Mouse (Mus musculus) adrenal gland, postnatal 14 days (tissue): ENCODE data around the gene Ppp1r7. TPM values are rescaled to one million over a fixed set of nuclear protein-coding genes. Genes with fewer than 3 reads are reported as not detected.
"Not testable (repeated sequence)": the region's sequence is repeated elsewhere in the genome, so short reads cannot be mapped to it uniquely, and the experiment has no call there.

Experiments used
- DNase-seq: peaks from one replicate; pipeline ENCODE4 v3.0.0; 2021; ENCODE audit warnings: mixed read lengths
- long read RNA-seq, 2 experiments: library from polyadenylated mRNA; stranded (forward); transcript quantifications; one replicate each; pipeline ENCODE4 v2.0.0; 2021
- total RNA-seq: library from RNA; stranded (reverse); gene quantifications from 2 replicates; pipeline ENCODE4 v1.2.3, GENCODE M21; 2021

Ppp1r7 gene
- total RNA-seq, result 22.1 and 27.2 TPM in 2 replicates
- long read RNA-seq, experiment 1, full-length matches to known transcripts, result 33 of 39 reads
- long read RNA-seq, experiment 1, partial matches to known transcripts, result 0 of 39 reads
- long read RNA-seq, experiment 1, other reads (novel, unspliced or antisense), result 6 of 39 reads
- long read RNA-seq, experiment 2, full-length matches to known transcripts, result 36 of 44 reads
- long read RNA-seq, experiment 2, partial matches to known transcripts, result 2 of 44 reads
- long read RNA-seq, experiment 2, other reads (novel, unspliced or antisense), result 6 of 44 reads

DNA sequence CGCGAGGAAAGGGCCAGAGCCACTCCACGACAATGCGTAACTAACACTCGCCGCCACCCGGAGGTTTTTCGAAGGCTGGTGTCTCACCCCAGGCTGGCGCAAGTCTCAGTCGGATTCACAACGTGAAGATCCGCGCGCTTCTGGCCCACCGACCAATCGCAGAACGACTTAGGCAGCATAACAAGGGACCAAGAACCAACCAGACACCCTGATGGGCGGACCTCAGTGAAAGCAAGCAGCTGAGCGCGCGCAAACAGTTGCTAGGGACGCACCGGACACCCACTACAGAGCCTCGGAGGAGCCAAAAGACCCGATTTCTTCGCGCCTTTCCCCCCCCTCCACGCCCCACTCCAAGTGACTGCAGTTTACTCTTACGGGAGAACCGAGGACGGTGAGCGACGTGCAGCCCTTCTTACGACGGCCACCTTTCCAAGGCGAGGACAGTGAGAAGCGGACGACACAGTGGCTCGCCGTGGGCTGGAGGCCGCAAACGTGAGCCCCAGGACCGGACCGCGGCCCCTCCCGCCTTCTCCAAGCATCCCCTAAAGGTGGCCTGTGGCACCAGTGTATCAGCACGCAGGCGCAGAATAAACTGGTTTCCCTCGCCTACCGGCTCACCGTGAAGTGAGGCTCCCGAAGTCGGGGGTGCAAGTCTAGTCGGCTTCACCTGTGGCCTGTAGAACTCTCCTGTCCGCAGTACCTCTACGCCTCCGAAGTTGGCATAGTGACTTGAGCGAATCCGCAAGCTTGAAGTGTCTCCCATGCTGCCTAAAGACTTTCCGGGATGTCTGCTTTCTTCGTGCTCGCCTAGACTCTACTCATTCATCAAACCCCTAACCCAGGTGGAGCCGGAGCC is at the start of gene Ppp1r7, which contains the start of gene Pask:
Gene Ppp1r7 (plus strand): TSS at position 207 of the 856 bp plus-strand sequence.
Gene Pask (minus strand): TSS at position 835 of the 856 bp plus-strand sequence.
- DNase-seq, result peak; percentile 97

DNA sequence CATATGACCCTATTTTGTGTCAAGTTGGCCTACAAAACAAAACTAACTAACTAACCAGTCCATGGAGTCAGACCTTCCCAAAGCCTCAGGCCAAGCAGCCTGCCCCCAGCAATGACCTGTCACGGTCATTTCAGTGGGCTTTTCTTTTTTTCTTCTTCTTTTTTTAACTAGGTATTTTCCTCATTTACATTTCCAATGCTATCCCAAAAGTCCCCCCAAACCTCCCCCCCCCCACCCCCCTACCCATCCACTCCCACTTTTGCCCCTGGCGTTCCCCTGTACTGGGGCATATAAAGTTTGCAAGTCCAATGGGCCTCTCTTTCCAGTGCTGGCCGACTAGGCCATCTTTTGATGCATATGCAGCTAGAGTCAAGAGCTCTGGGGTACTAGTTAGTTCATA is 48.2 kb upstream of the Ppp1r7 start:
- DNase-seq, result not testable (repeated sequence)

DNA sequence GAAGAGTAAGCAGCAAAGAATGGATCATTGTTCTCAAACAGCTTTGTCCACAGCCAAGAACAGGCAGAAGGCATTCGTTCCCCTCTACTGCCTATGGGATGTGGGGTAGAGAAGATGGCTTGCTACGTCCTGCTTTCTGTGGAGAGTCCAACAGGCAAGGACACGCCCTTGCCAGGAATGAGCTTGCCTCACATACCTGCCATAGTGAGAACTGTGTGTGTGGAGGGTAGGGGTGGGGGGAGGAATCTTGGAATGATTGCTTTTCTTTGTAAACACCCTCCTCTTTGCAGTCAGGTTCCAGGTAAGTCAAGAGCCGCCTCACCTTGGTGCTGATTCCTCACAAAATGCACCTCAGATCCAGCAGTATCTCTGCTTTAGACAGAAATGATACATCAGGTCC is 42.9 kb upstream of the Ppp1r7 start:
- DNase-seq, result no peak

DNA sequence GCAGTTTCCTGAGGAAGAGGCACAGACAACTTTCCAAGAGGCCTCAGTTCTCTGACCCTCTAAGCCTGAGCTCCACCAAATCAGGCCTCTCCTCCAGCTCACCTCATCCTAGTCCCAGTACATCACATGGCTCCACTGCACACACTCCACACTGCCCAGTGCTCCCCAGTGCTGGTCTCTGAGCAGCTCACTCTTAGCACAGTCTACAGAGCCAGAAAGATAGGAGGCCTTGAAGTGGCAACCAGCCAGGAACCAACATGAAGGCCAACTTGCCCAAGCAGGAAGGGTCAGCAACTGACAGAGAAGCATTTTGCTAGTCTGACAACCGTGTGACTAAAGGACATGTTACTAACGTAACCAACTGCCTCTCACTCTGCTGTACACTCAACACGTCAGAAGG is 42.1 kb upstream of the Ppp1r7 start:
- peak; percentile 85 for DNase-seq

DNA sequence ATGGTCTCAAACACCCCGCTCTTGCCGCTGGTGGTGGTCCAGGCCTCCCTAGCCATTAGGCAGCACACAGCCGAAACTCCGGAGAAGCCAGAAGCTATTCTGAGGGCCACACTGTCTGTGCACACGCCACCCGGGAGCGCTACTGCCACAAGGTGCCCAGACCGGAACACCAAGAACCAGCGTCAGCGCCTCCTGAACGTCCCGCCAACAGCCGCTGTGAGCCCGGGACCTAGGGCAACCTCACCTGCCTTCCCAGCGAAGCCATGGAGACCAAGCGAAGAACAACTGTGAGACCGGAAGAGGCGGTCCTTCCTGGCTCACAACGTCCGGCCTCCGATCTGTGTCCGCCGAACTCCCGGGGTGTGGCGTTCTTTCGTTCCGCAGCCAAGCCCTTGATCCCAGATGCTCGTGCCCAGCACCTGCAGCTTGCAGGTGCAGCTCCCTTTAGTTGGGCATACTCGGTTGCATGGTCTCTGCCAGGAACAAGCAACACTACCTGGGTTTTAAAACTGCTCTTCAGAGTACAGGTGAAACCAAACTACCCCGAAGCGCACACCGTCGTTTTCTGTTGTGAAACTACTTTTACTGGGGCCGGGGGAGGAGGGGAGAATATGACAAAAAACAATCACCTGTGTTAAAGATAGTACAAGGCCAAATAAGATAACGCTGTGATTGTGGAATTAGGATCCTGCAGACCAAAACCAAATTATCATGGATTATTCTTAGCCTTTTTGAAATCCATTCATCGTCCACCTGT is 36.9 kb upstream of the Ppp1r7 start, which contains the start of gene Mterf4:
Gene Mterf4 (minus strand): TSS at position 335 of the 757 bp plus-strand sequence.
- peak; percentile 91 for DNase-seq

DNA sequence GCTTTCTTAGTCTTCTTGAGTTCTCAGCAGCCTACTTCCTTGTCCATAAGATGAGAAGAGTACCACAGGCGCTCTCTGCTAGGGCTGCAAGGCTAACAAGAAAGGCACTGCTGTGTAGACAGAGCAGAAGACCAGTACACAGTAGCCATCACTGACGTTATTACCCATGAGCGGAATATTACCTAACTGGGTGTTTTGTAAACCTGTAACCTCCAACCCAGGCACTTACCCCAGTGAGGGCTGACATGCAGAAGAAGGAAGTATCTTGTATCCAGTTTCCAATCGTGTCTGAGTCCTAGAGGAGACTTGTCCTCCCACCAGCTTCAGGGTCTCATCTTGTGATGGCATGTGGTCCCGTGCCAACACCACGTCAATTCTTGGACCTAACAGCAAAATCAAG is 18.7 kb upstream of the Ppp1r7 start:
- DNase-seq, result no peak

DNA sequence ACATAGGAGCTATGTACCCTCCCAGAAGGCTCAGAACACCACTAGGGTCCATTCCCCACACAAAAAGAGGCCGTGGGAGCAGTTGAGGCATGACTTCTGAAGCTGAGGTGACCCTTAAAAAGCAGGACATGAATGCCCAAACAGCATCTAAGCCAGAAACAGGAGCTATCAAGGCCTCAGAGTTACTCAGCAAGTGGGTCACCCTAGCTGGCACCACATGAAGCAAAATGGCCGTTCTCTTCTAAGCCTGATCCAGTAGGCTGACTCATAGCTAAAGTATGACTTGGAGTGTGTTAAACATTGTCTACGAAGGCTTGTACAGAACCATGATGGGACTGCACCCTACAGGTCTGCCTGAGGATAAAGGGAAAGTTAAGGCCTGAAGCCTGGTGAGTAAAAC is 16.2 kb upstream of the Ppp1r7 start:
- DNase-seq, result peak; percentile 52

DNA sequence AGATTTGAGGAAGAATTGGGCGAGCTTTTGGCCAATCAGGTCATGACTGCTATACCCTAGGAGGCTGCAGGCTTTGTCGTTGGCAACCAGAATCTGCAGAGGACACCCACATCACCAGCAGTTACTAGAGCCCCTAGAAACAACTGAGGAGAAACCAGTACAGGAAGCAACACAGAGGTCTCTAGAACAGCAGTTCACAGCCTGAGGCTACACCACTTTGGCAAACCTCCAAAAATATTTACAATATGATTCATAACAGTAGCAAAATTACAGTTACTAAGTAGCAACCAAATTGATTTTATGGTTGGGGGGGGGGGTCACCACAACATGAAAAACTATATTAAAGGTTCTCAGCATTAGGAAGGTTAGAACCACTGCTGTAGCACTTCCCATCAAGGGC is 8.0 kb upstream of the Ppp1r7 start:
- DNase-seq, result no peak

DNA sequence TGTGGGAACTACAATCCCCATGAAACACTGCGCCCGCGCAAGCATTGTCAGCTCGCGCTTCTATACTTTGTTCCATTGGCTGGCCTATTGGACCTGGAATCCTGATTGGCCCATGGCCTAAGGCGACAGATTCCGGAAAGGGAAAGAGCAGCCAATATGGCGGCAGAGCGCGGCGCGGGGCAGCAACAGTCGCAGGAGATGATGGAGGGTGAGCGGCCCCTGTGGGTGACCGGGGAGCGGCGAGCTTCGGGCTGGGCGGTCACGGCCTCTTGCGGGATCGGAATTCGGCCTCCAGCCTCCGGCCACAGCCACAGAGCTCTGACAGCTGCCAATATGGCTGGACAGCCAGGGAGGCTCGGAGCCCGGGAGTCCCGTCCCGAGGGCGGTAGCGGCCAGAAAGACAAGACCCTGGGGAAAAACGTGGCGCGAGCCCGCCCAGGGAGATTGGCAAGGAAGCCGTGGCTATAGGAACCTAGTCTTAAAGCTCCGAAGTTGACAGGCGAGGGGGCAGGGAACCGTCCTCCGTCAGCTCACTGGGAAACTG is 922 bp downstream of the Ppp1r7 start:
- peak; percentile 96 for DNase-seq

DNA sequence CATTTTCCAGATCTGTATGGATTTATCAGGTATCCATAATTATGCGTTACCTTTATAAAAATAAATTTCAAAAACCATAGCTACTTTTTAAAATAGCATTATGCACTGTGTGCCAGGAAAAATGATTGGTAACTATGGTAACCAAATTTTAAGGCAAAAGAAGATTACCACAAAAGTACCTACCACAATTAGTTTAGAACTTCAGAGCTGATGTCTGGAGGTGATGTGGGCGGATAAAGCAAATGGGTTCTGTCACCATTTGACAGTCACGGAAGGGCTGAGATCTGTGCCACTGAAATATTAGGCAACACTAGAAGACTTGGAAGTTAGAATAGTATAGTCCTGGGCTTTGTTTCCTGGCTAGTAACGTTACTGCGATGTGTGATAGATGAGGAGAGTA is 4.5 kb downstream of the Ppp1r7 start:
- no peak for DNase-seq

DNA sequence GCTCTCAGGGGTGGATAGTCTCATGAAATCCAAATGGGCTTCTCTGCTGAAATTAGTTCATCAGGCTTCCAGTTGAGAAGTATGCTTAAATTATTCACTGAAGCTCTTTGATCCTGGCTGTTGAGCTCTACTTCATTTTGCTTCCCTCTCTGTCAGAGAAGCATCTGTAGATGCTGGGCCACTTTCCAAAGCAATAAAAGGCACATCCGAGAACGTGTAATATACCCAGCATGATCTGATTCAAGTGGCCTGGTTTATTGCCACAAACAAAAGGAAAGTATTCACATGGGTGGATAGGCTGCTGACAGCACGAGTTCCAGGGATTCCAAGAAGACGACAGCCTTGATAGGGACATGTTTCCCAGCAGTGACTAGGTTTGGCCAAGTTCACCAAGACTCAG is 7.0 kb downstream of the Ppp1r7 start:
- DNase-seq, result no peak

DNA sequence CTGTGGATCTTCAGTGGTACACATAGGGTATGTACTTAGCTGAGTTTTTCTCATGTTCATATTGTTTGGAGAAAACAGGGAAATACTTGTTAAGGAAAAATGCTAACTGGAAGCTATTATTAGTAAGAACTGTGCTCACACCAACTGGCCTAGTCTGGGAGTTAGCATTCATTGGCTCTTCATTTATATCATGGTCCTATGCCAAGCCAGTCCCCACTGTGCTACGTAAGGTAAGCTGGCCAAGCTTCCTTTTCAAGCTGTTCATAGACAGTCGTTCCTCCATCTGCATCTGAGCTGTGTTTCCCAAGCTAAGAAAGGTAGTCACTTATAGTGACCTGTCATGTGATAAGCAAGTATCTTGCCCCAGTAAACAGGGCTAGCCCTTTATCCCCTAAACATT is 10.1 kb downstream of the Ppp1r7 start:
- DNase-seq, result no peak

DNA sequence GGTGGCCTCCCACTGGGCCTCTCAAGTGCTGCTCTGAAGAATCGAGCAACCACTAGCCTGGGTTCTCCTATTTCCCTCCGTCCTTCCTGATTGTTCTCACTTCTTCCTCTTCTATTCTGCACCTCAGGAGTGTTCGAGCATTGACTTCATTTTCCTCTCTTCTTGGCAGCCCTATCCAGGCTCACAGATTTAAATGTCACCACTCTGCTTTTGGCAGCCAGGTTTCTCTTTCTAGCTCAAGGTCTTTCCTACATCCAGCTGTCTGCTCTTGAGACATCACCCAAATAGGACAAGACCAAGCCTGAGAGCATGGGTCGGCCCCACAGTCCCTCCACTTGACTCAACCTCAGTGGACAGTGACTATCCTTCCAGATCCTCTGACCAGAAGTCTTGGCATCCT is 20.0 kb downstream of the Ppp1r7 start:
- DNase-seq, result peak; percentile 32

DNA sequence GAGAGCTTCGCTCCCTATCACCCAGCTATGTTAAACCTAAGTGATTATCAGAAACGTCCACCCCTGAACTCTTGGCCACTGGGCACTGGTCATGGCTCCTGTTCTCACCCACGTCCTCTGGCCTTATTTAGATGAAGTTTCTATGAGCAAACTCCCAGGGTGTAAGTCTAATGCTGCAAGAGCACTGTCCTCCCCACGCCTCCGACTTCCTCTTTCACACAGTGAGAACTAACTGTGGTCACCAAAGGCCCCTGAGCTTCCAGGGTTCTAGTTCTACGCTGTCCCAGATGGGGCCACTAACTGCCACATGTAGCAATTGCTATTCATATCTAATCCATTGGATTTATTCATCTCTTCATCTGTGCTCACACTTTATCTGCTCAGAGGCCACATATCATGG is 23.0 kb downstream of the Ppp1r7 start:
- DNase-seq, result no peak

DNA sequence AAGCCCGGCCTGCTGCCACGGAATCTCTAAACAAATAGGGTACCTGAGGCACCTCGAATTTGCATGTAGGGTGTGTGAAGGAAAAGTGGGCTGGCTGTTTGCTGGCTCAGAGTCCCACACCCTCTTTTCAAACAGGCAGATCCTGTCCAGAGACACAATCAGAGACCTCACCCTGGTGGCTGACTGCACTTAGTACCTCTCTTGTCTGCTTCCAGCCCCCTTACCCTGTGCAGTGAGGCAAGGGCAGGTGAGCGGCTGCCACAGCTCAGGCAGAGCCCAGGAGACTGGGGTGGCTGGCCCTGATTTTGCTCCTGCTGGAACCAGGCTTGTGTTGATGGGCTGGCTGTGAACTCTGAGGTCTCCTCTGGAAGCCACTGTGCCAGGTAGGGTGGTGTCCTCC is 31.0 kb downstream of the Ppp1r7 start, which contains the start of gene Ano7:
Gene Ano7 (plus strand): TSS at position 266 of the 400 bp plus-strand sequence.
- DNase-seq, result no peak

DNA sequence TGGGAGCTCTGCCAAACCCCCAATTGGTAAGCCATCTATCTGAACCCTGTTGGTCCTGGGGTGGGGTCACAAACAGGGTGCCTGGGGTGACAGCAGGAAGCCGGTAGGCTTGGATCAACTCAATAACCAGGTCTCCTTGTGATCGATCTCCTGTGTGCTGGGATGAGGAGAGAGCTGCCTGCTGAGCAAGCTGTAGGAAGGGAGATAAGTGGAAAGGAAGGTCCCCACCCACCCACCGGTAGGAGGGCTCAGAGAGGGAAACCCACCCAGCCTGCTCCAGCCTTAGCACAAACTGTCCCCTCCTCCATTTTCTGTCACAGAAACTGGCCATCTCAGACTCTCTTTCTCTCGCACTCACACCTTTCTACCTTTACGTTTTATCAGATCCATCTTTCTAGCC is 34.7 kb downstream of the Ppp1r7 start:
- no peak for DNase-seq

DNA sequence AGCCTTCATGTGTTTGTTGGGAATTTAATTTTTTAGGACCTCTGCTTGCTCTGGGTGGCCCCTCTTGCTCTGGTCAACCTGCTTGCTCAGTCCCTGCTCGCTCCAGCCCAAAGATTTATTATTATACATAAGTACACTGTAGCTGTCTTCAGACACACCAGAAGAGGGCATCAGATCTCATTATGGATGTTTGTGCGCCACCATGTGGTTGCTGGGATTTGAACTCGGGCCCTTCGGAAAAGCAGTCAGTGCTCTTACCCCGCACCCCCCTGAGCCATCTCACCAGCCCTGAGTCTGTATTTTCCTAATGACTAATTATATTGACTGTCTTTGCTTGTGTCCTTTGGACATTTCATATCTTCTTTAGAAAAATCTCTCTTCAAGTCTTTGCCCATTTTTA is 36.5 kb downstream of the Ppp1r7 start:
- DNase-seq, result no peak

DNA sequence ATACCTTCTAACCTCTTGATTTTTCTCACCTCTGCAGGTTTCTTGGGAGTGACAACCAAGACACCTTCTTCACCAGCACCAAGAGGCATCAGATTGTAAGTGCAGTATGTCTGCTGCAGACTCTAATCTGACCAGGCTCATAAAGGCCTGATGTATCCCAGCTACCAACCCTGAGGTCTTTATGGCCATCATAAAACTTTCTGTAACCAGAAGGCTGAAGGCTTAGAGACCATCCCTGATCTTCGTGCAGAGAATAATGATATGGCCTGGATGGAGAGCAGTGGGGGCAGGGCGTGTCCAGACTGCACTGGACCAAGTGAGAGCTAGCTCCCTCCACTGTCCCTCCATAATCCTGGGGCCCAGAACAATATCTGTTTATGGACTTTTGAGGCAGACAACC is 44.5 kb downstream of the Ppp1r7 start:
- no peak for DNase-seq

DNA sequence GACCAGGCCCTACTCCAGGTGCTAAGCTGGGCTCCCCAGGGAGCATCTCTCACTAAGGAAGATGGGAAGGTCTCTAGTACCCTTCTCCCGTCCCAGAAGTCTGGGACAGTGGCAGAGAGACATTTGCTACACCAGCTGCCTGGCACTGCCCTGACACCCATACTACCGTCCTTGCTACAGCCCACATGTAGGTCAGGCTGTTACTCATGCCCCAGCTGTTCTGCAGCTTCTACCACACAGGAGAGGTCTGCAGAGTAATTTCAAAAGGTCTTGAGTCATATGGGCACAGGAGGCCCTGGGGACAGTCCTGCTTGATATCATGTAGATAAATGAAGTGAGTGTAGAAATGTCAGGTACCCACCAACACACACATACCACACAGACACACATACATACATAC is 46.3 kb downstream of the Ppp1r7 start:
- DNase-seq, result peak; percentile 26

DNA sequence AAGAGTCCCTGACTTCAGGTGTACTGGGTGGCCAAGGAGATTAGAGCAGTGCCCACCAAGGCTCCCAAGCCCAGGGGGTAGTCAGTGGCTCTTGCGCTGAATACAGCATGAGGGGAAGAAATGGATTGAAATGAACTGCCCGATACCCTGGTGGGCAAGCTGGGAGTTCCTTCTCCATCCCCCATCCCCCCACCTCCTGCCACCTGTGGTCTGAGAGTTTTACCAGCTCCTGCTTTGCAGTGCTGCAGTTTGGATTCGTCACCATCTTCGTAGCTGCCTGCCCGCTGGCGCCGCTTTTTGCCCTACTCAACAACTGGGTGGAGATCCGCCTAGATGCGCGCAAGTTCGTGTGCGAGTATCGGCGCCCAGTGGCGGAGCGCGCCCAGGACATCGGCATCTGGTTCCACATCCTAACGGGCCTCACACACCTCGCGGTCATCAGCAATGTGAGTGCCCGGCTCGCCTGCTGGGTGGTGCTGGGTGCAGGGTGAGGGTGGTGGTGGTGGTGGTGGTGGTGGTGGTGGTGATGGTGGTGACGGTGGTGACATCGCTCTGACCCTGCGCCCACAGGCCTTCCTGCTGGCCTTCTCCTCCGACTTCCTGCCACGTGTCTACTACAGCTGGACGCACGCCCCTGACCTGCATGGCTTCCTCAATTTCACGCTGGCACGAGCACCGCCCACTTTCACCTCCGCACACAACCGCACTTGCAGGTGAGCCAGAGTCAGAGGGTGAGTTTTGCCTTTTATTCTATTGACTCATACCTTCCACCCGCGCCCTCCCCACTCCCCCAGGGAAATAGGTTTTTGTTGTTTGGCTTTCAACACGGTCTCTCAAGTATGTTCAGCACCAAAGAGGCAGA is 58.8 kb downstream of the Ppp1r7 start:
- peak; percentile 53 for DNase-seq

DNA sequence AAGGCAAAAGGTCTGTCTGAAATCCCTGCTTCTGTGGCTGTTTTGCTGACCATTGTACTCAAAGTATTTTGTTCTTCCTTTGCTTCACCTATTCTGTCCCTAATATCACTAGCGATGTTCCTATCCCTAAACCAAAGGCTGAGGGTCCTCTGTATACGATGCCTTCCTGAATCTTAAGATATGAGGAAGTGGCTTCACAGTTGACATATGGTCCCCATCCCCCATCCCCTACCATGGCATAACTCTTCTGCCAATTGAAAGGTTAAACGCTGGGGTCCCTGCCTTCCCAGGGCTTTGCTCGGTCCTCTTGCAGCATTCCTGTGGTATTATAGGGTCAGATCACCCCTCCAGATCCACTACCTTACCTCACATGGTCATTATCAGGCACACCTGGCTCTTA is 60.7 kb downstream of the Ppp1r7 start:
- no peak for DNase-seq
